Mouse (Mus musculus) lung, postnatal 0 days (tissue): Measurements from ENCODE around the gene Slc44a5. TPM values are rescaled to one million over a fixed set of nuclear protein-coding genes. Genes with fewer than 3 reads are reported as not detected.
"Not testable (repeated sequence)": the region's sequence is repeated elsewhere in the genome, so short reads cannot be mapped to it uniquely, and the experiment has no call there.

ENCODE experiments used
- ATAC-seq: fragments of 200-750 bp; cut with Nextera tagmentation; 2 replicates; pipeline ENCODE4 v1.8.0; 2017; ENCODE audit warnings: moderate library complexity
- DNase-seq: peaks from one replicate; pipeline ENCODE4 v3.0.0-alpha.2; 2016; ENCODE audit warnings: low spot score
- H3K27ac ChIP-seq: fragments of 300-500 bp; sonication (generic); 2 replicates; pipeline ENCODE4 v1.5.1; 2014; ENCODE audit warnings: antibody characterized with exemption, mild to moderate bottlenecking, low read length, mixed read lengths
- H3K27me3 ChIP-seq: fragments of 300-500 bp; sonication (generic); replicated peaks from 2 replicates; pipeline ENCODE4 v1.6.1; 2014; ENCODE audit warnings: low read length, mixed read lengths; ENCODE audit not compliant: insufficient read depth
- H3K36me3 ChIP-seq: fragments of 300-500 bp; sonication (generic); 2 replicates; pipeline ENCODE4 v1.6.1; 2014; ENCODE audit warnings: low read length, mixed read lengths; ENCODE audit not compliant: insufficient read depth
- H3K4me1 ChIP-seq: fragments of 300-500 bp; sonication (generic); 2 replicates; pipeline ENCODE4 v1.6.1; 2014; ENCODE audit warnings: antibody characterized with exemption, low read depth, low read length, mixed read lengths; ENCODE audit not compliant: insufficient read depth
- H3K4me2 ChIP-seq: fragments of 300-500 bp; sonication (generic); replicated peaks from 2 replicates; pipeline ENCODE4 v1.6.1; 2014; ENCODE audit warnings: low read depth, mild to moderate bottlenecking, low read length, moderate library complexity, mixed read lengths
- H3K4me3 ChIP-seq: fragments of 300-500 bp; sonication (generic); 2 replicates; pipeline ENCODE4 v1.5.1; 2014; ENCODE audit warnings: low read depth, low read length
- H3K9ac ChIP-seq: fragments of 300-500 bp; sonication (generic); replicated peaks from 2 replicates; pipeline ENCODE4 v1.6.1; 2014; ENCODE audit warnings: low read depth, mild to moderate bottlenecking
- H3K9me3 ChIP-seq: fragments of 300-500 bp; sonication (generic); 2 replicates; pipeline ENCODE4 v1.6.1; 2016; ENCODE audit warnings: low read length, mixed read lengths
- CTCF ChIP-seq: IDR thresholded peaks from 2 replicates; pipeline ENCODE4 v1.5.1; 2016; ENCODE audit warnings: antibody characterized with exemption, mild to moderate bottlenecking
- EP300 ChIP-seq: IDR thresholded peaks from 2 replicates; pipeline ENCODE4 v1.6.1; 2016; ENCODE audit warnings: antibody characterized with exemption, mild to moderate bottlenecking, control low read depth
- WGBS: fragments of 180-500 bp; shearing (Covaris S2); extraction: QIAGEN DNeasy Blood & Tissue Kit; methylation state at CpG from one replicate; pipeline ENCODE4 v1.1.7; 2014; 5-methylcytosine and 5-hydroxymethylcytosine counted together
- polyA plus RNA-seq: library from polyadenylated mRNA; unstranded; fragments of >200 nt; fragmentation: Nextera tagmentation; extraction: Ambion mirVana; gene quantifications from 2 replicates; pipeline ENCODE4 v1.2.1, GENCODE M21; 2015

Gene Slc44a5
- polyA plus RNA-seq, 1 experiment from 2014 or later = 0.20 TPM

DNA sequence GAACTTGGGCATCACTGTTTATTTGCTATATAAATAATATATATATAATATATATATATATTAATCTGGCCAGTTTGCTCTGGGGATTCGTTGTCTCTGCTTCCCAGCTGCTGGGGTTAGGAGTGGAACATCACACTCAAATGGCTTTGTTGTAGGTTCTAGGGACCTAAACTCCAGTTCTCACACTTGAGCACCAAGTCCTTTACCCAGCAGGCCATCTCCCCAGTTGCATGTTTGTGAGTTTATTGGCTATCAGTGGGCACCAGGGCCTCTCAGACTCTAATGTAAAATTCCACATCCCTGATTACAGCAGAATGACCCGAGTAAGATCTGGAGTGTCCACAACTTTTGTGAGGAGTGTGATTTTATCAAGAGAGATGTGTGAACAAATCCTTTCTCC, 161.5 kb downstream of the Slc44a5 start:
- DNase-seq = no peak
- Histone ChIP-seq H3K27ac (no peak overlapping the region), H3K4me3 (no peak overlapping the region), H3K4me1 (no peaks in the 10 kb centered on the region), H3K4me2 (no peak overlapping the region), H3K9ac (no peak overlapping the region), H3K36me3 (no peaks in the 10 kb centered on the region), H3K9me3 (no peaks in the 10 kb centered on the region), H3K27me3 (no peaks in the 10 kb centered on the region)
- no peak for ATAC-seq
- 63% methylated on average over 2 of the region's 2 CpGs for WGBS
- TF ChIP-seq CTCF (no peak), EP300 (no peak)

DNA sequence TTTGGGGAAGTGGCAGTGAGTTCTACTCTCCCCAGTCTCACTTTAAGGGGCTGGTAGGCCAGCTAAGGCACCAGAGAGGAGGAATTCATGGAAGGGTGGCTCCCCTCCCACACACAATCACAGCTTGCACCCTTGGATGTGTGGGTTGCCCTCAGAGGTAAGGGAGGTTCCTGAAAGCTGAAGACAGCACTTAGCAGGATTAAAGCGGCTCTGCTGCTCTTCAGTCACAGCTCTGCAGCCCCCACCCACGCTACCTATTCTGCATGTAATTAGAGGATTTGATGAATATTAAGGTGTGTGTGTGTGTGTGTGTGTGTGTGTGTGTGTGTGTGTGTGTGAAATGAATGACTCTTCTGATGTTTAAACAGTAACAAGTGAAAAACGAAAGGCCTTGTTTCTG, 163.3 kb downstream of the Slc44a5 start:
- Histone ChIP-seq H3K27ac (no peak overlapping the region), H3K9ac (no peak overlapping the region), H3K27me3 (no peaks in the 10 kb centered on the region), H3K36me3 (no peaks in the 10 kb centered on the region), H3K4me2 (no peak overlapping the region), H3K4me3 (no peak overlapping the region), H3K9me3 (no peaks in the 10 kb centered on the region), H3K4me1 (no peaks in the 10 kb centered on the region)
- DNase-seq = no peak
- TF ChIP-seq EP300 (no peak), CTCF (no peak)
- WGBS = 72% methylated on average over 3 of the region's 3 CpGs
- ATAC-seq = no peak

DNA sequence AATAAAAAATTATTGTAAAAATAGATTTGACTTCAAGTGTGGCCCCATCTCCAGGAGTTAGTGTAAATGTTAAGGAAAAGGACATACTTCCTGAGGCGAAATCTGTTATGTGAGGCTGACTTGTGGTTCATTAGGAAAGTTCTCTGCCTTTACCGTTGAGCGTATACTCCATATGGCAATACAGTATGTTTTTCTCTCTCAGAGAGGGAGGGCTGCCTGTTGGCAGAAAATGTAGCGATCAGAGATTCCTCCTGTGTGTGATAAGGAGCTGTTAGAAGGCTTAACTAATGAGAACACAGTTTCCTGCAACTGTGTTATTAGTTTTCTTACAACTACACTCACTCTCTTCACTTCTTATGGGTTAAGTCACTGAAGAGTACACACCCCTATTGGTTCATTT, 168.1 kb downstream of the Slc44a5 start:
- Histone ChIP-seq H3K27ac (no peak overlapping the region), H3K4me3 (no peak overlapping the region), H3K9ac (no peak overlapping the region), H3K4me1 (no peaks in the 10 kb centered on the region), H3K9me3 (no peaks in the 10 kb centered on the region), H3K4me2 (no peak overlapping the region), H3K27me3 (no peaks in the 10 kb centered on the region), H3K36me3 (no peaks in the 10 kb centered on the region)
- 65% methylated on average over 4 of the region's 4 CpGs for WGBS
- no peak for DNase-seq
- no peak for TF ChIP-seq EP300
- ATAC-seq = no peak

DNA sequence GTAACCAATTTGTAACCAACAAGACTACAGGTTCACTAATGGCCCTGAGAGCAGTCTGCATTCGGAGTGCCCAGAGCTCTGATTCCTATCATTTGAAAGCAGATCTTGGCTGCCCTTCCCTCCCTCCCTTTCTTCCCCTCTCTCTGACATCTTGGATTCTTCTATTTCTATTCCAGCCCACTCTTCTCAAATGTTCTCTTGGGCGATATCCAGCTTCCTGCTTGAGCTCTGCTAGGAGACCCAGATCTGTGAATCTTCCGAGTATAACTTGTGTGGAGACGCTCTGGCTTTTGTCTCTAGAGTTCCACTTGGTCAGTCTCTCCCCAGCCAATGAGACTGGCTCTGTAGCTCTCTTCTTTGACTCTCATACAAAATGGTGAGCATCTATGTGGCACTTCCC, 169.4 kb downstream of the Slc44a5 start:
- Histone ChIP-seq H3K27ac (no peak overlapping the region), H3K4me2 (no peak overlapping the region), H3K4me1 (no peaks in the 10 kb centered on the region), H3K27me3 (no peaks in the 10 kb centered on the region), H3K36me3 (no peaks in the 10 kb centered on the region), H3K9ac (no peak overlapping the region), H3K9me3 (no peaks in the 10 kb centered on the region), H3K4me3 (no peak overlapping the region)
- DNase-seq (no peak), ATAC-seq (no peak)
- 74% methylated on average over 4 of the region's 4 CpGs for WGBS
- TF ChIP-seq EP300 (no peak), CTCF (no peak)

DNA sequence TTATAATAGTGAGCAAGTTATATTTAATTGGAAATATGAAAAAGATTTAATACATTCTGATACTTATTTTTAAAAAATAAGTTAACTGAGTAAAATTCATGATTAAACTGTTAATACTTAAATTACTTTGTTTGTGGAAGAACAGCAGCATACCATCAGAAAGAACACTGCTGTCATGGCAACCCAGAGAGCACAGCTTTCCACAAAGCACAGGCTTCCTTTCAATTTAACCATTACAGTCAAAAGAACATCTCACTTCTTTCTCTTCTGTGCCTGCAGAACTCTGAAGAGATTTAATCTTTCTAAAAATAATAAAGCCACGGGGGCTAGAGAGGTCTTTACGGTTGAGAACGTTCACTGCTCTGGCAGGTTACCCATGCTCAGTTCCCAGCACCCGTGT, 172.5 kb downstream of the Slc44a5 start:
- Histone ChIP-seq H3K9me3 (no peaks in the 10 kb centered on the region), H3K4me2 (no peak overlapping the region), H3K27ac (no peak overlapping the region), H3K9ac (no peak overlapping the region), H3K27me3 (no peaks in the 10 kb centered on the region), H3K4me3 (no peak overlapping the region), H3K4me1 (no peaks in the 10 kb centered on the region), H3K36me3 (no peaks in the 10 kb centered on the region)
- DNase-seq (no peak), ATAC-seq (no peak)
- TF ChIP-seq CTCF (no peak), EP300 (no peak)
- WGBS = 73% methylated on average over 4 of the region's 4 CpGs

DNA sequence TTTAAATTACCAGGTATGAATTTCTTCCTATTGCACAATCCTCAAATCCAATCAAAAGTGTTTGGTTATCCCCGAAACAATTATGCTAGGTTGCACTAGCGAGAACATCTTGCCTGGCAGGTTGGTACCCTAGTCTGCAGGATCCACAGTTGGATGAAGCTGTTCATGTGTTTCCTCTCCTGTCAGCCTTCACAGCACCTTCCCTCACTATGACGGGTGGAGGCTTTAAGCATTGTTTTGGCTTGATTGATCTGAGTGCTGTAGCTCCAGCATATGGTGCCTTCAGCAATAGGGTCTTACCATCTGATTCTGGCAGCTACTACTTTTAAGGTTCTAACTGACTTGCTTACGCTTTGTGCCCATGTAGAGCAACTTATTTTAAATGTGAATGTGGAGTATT, 176.5 kb downstream of the Slc44a5 start:
- TF ChIP-seq CTCF (no peak), EP300 (no peak)
- H3K9me3 ChIP-seq = no peaks in the 10 kb centered on the region
- 73% methylated on average over 4 of the region's 4 CpGs for WGBS
- no peak for DNase-seq
- H3K27me3 ChIP-seq = no peaks in the 10 kb centered on the region
- no peak overlapping the region for H3K9ac ChIP-seq
- H3K4me3 ChIP-seq = no peak overlapping the region
- ATAC-seq = no peak
- H3K4me1 ChIP-seq = no peaks in the 10 kb centered on the region
- no peak overlapping the region for H3K27ac ChIP-seq
- H3K36me3 ChIP-seq = no peaks in the 10 kb centered on the region
- H3K4me2 ChIP-seq = no peak overlapping the region

DNA sequence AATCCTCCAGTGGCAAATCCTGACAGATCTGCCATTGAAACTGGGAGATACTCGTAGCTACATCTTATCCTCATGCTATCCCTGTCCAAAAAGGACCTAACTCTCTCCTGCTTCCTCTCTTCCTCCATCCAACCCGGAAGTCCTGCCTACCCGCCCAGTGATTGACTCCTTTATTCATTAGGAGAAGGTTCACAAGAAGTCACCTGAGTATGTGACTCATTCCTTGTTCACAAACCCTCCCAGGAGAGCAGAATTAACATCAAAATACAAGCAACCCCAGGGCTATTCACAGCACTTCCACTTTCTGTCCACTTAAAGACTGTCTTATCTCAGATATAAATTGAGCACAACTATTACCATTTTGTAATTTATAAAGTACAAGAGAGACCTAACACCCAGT, 180.3 kb downstream of the Slc44a5 start:
- H3K4me2 ChIP-seq, H3K4me3 ChIP-seq, DNase-seq, H3K4me1 ChIP-seq, H3K9me3 ChIP-seq, H3K9ac ChIP-seq, H3K36me3 ChIP-seq, ATAC-seq, H3K27ac ChIP-seq, H3K27me3 ChIP-seq: not testable (repeated sequence)
- WGBS = 76% methylated on average over 3 of the region's 3 CpGs
